Mouse (Mus musculus): ENCODE results near the gene Atp8b4. TPM values are rescaled to one million over a fixed set of nuclear protein-coding genes. Genes with fewer than 3 reads are reported as not detected.

The Atp8b4 gene
- polyA plus RNA-seq, 1 experiment = 1.8 TPM

GRCm38 (mm10) chr2:126450210-126450936 lies 50.1 kb downstream of the Atp8b4 start:
- no peaks in the 10 kb centered on the region; the same call in 1 of the 2 replicates for H3K4me1 ChIP-seq (ENCODE audit: control insufficient read depth, insufficient read depth, low read length)
- DNase-seq = no peak
- no peak overlapping the region for H3K4me3 ChIP-seq (replicated peaks; ENCODE audit: extremely low read depth, low read depth, low read length)
- 55% methylated on average over 14 of the region's 14 CpGs for WGBS
- TF ChIP-seq POLR2A (IDR thresholded peaks at IDR 0.05; ENCODE audit: borderline replicate concordance, extremely low read depth, low read depth, low read length) (no peak), CTCF (IDR thresholded peaks at IDR 0.05; ENCODE audit: insufficient read depth, low read length) (no peak)

GRCm38 (mm10) chr2:126445039-126445438 lies 55.4 kb downstream of the Atp8b4 start:
- no peak overlapping the region for H3K4me3 ChIP-seq (replicated peaks; ENCODE audit: extremely low read depth, low read depth, low read length)
- no peak for DNase-seq
- TF ChIP-seq CTCF (IDR thresholded peaks at IDR 0.05; ENCODE audit: insufficient read depth, low read length) (no peak), POLR2A (IDR thresholded peaks at IDR 0.05; ENCODE audit: borderline replicate concordance, extremely low read depth, low read depth, low read length) (no peak)
- H3K4me1 ChIP-seq (ENCODE audit: control insufficient read depth, insufficient read depth, low read length) = no peaks in the 10 kb centered on the region
- WGBS = 45% methylated on average over 6 of the region's 6 CpGs

- TF ChIP-seq CTCF (IDR thresholded peaks at IDR 0.05; ENCODE audit: insufficient read depth, low read length) (no peak), POLR2A (IDR thresholded peaks at IDR 0.05; ENCODE audit: borderline replicate concordance, extremely low read depth, low read depth, low read length) (no peak)
- no peaks in the 10 kb centered on the region for H3K4me1 ChIP-seq (ENCODE audit: control insufficient read depth, insufficient read depth, low read length)
- no peak for DNase-seq
- H3K4me3 ChIP-seq (replicated peaks; ENCODE audit: extremely low read depth, low read depth, low read length) = no peak overlapping the region
- WGBS = 63% methylated on average over 4 of the region's 4 CpGs
Measured at GRCm38 (mm10) chr2:126441586-126441985, 58.9 kb downstream of the Atp8b4 start.

GRCm38 (mm10) chr2:126434712-126435111 lies 65.8 kb downstream of the Atp8b4 start:
- H3K4me3 ChIP-seq (replicated peaks; ENCODE audit: extremely low read depth, low read depth, low read length) = no peak overlapping the region
- H3K4me1 ChIP-seq (ENCODE audit: control insufficient read depth, insufficient read depth, low read length) = no peaks in the 10 kb centered on the region
- WGBS = 42% methylated on average over 1 of the region's 1 CpGs
- TF ChIP-seq POLR2A (IDR thresholded peaks at IDR 0.05; ENCODE audit: borderline replicate concordance, extremely low read depth, low read depth, low read length) = no peak
- no peak for TF ChIP-seq CTCF (IDR thresholded peaks at IDR 0.05; ENCODE audit: insufficient read depth, low read length)
- DNase-seq = no peak

- TF ChIP-seq POLR2A (IDR thresholded peaks at IDR 0.05; ENCODE audit: borderline replicate concordance, extremely low read depth, low read depth, low read length) (no peak), CTCF (IDR thresholded peaks at IDR 0.05; ENCODE audit: insufficient read depth, low read length) (no peak)
- H3K4me1 ChIP-seq (ENCODE audit: control insufficient read depth, insufficient read depth, low read length) = no peaks in the 10 kb centered on the region
- no peak overlapping the region for H3K4me3 ChIP-seq (replicated peaks; ENCODE audit: extremely low read depth, low read depth, low read length)
- DNase-seq = no peak
- 83% methylated on average over 9 of the region's 9 CpGs for WGBS
Measured at GRCm38 (mm10) chr2:126434305-126434704, 66.2 kb downstream of the Atp8b4 start.

- no peak for DNase-seq
- 83% methylated on average over 9 of the region's 9 CpGs for WGBS
- H3K4me1 ChIP-seq (ENCODE audit: control insufficient read depth, insufficient read depth, low read length) = no peaks in the 10 kb centered on the region
- TF ChIP-seq CTCF (IDR thresholded peaks at IDR 0.05; ENCODE audit: insufficient read depth, low read length) = no peak
- no peak for TF ChIP-seq POLR2A (IDR thresholded peaks at IDR 0.05; ENCODE audit: borderline replicate concordance, extremely low read depth, low read depth, low read length)
- H3K4me3 ChIP-seq (replicated peaks; ENCODE audit: extremely low read depth, low read depth, low read length) = no peak overlapping the region
Measured at GRCm38 (mm10) chr2:126432481-126433066, 67.9 kb downstream of the Atp8b4 start.

GRCm38 (mm10) chr2:126429282-126429681 lies 71.2 kb downstream of the Atp8b4 start:
- DNase-seq = peak; percentile 19
- no peak for TF ChIP-seq POLR2A (IDR thresholded peaks at IDR 0.05; ENCODE audit: borderline replicate concordance, extremely low read depth, low read depth, low read length)
- TF ChIP-seq CTCF (IDR thresholded peaks at IDR 0.05; ENCODE audit: insufficient read depth, low read length) = peak; percentile 76
- Histone ChIP-seq H3K4me1 (ENCODE audit: control insufficient read depth, insufficient read depth, low read length) (no peaks in the 10 kb centered on the region), H3K4me3 (replicated peaks; ENCODE audit: extremely low read depth, low read depth, low read length) (no peak overlapping the region)
- WGBS = 12% methylated on average over 3 of the region's 3 CpGs

- 64% methylated on average over 3 of the region's 3 CpGs for WGBS
- DNase-seq = no peak
- TF ChIP-seq CTCF (IDR thresholded peaks at IDR 0.05; ENCODE audit: insufficient read depth, low read length) = no peak
- TF ChIP-seq POLR2A (IDR thresholded peaks at IDR 0.05; ENCODE audit: borderline replicate concordance, extremely low read depth, low read depth, low read length) = no peak
- Histone ChIP-seq H3K4me1 (ENCODE audit: control insufficient read depth, insufficient read depth, low read length) (no peaks in the 10 kb centered on the region), H3K4me3 (replicated peaks; ENCODE audit: extremely low read depth, low read depth, low read length) (no peak overlapping the region)
Measured at GRCm38 (mm10) chr2:126425223-126425622, 75.3 kb downstream of the Atp8b4 start.

- no peak for DNase-seq
- TF ChIP-seq POLR2A (IDR thresholded peaks at IDR 0.05; ENCODE audit: borderline replicate concordance, extremely low read depth, low read depth, low read length) = no peak
- TF ChIP-seq CTCF (IDR thresholded peaks at IDR 0.05; ENCODE audit: insufficient read depth, low read length) = no peak
- no peak overlapping the region for H3K4me3 ChIP-seq (replicated peaks; ENCODE audit: extremely low read depth, low read depth, low read length)
- 85% methylated on average over 8 of the region's 8 CpGs for WGBS
- no peaks in the 10 kb centered on the region for H3K4me1 ChIP-seq (ENCODE audit: control insufficient read depth, insufficient read depth, low read length)
Measured at GRCm38 (mm10) chr2:126424714-126425113, 75.8 kb downstream of the Atp8b4 start.

- 80% methylated on average over 2 of the region's 2 CpGs for WGBS
- no peaks in the 10 kb centered on the region for H3K4me1 ChIP-seq (ENCODE audit: control insufficient read depth, insufficient read depth, low read length)
- DNase-seq = no peak
- TF ChIP-seq POLR2A (IDR thresholded peaks at IDR 0.05; ENCODE audit: borderline replicate concordance, extremely low read depth, low read depth, low read length) (no peak), CTCF (IDR thresholded peaks at IDR 0.05; ENCODE audit: insufficient read depth, low read length) (no peak)
- H3K4me3 ChIP-seq (replicated peaks; ENCODE audit: extremely low read depth, low read depth, low read length) = no peak overlapping the region
Measured at GRCm38 (mm10) chr2:126420901-126421300, 79.6 kb downstream of the Atp8b4 start.
